Mouse (Mus musculus) heart, postnatal 0 days (tissue): ENCODE measurements around the gene Grin2a. TPM values are rescaled to one million over a fixed set of nuclear protein-coding genes. Genes with fewer than 3 reads are reported as not detected.

Experiments
- ATAC-seq: fragments of 200-750 bp; cut with Nextera tagmentation; 2 replicates; pipeline ENCODE4 v1.8.0; 2017; ENCODE audit warnings: low read depth, moderate number of reproducible peaks, moderate library complexity; ENCODE audit not compliant: insufficient read depth
- DNase-seq: peaks from one replicate; pipeline ENCODE4 v3.0.0-alpha.2; 2016; ENCODE audit warnings: low spot score
- H3K27ac ChIP-seq: fragments of 300-500 bp; sonication (generic); 2 replicates; pipeline ENCODE4 v1.5.1; 2014; ENCODE audit warnings: low read depth, mild to moderate bottlenecking
- H3K27me3 ChIP-seq: fragments of 300-500 bp; sonication (generic); 2 replicates; pipeline ENCODE4 v1.6.1; 2014; ENCODE audit warnings: low read length, mixed read lengths; ENCODE audit not compliant: control insufficient read depth, insufficient read depth
- H3K36me3 ChIP-seq: fragments of 300-500 bp; sonication (generic); replicated peaks from 2 replicates; pipeline ENCODE4 v1.6.1; 2014; ENCODE audit warnings: low read length, mixed read lengths; ENCODE audit not compliant: control insufficient read depth, insufficient read depth
- H3K4me1 ChIP-seq: fragments of 300-500 bp; sonication (generic); 2 replicates; pipeline ENCODE4 v1.6.1; 2014; ENCODE audit warnings: antibody characterized with exemption; ENCODE audit not compliant: control insufficient read depth, insufficient read depth
- H3K4me2 ChIP-seq: fragments of 300-500 bp; sonication (generic); 2 replicates; pipeline ENCODE4 v1.6.1; 2014; ENCODE audit warnings: low read depth, mild to moderate bottlenecking, low read length, moderate library complexity
- H3K4me3 ChIP-seq: fragments of 300-500 bp; sonication (generic); 2 replicates; pipeline ENCODE4 v1.5.1; 2014; ENCODE audit warnings: low read depth, low read length
- H3K9ac ChIP-seq: fragments of 300-500 bp; sonication (generic); replicated peaks from 2 replicates; pipeline ENCODE4 v1.6.1; 2014; ENCODE audit warnings: low read depth, low read length, mixed read lengths
- H3K9me3 ChIP-seq: fragments of 300-500 bp; sonication (generic); replicated peaks from 2 replicates; pipeline ENCODE4 v1.6.1; 2016; ENCODE audit warnings: low read length; ENCODE audit not compliant: control insufficient read depth
- CTCF ChIP-seq: IDR thresholded peaks from 2 replicates; pipeline ENCODE4 v1.5.1; 2016; ENCODE audit warnings: antibody characterized with exemption, control low read depth, low read depth
- EP300 ChIP-seq: IDR thresholded peaks from 2 replicates; pipeline ENCODE4 v1.6.1; 2016; ENCODE audit warnings: antibody characterized with exemption, low read depth
- WGBS: fragments of 180-500 bp; shearing (Covaris S2); extraction: QIAGEN DNeasy Blood & Tissue Kit; methylation state at CpG from one replicate; pipeline ENCODE4 v1.1.7; 2014; 5-methylcytosine and 5-hydroxymethylcytosine counted together
- polyA plus RNA-seq: library from polyadenylated mRNA; unstranded; fragments of >200 nt; fragmentation: Nextera tagmentation; extraction: Ambion mirVana; gene quantifications from 2 replicates; pipeline ENCODE4 v1.2.1, GENCODE M21; 2015
- total RNA-seq: library from RNA; depleted of rRNA; stranded (reverse); fragments of >200 nt; gene quantifications from 2 replicates; pipeline ENCODE4 v1.2.3, GENCODE M21; 2014; ENCODE audit warnings: low replicate concordance

The Grin2a gene
- total and polyA plus RNA-seq, 2 experiments from 2014 or later: 0.15 to 0.38 TPM

- Histone ChIP-seq H3K4me1 (no peaks in the 10 kb centered on the region), H3K4me3 (no peak overlapping the region), H3K9ac (no peak overlapping the region), H3K27me3 (no peaks in the 10 kb centered on the region), H3K27ac (no peak overlapping the region), H3K36me3 (no peaks in the 10 kb centered on the region), H3K9me3 (no peaks in the 10 kb centered on the region), H3K4me2 (no peak overlapping the region)
- no peak for ATAC-seq
- 52% methylated on average over 1 of the region's 1 CpGs for WGBS
- no peak for DNase-seq
- TF ChIP-seq EP300 (no peak), CTCF (no peak)
These were observed 209.1 kb downstream of the Grin2a start for GRCm38 (mm10) chr16:9786261-9786660.

- ATAC-seq: no peak
- Histone ChIP-seq H3K27ac (no peak overlapping the region), H3K27me3 (no peaks in the 10 kb centered on the region), H3K4me2 (no peak overlapping the region), H3K4me3 (no peak overlapping the region), H3K9me3 (no peaks in the 10 kb centered on the region), H3K4me1 (no peaks in the 10 kb centered on the region), H3K9ac (no peak overlapping the region), H3K36me3 (no peaks in the 10 kb centered on the region)
- 82% methylated on average over 4 of the region's 4 CpGs for WGBS
- DNase-seq: no peak
- TF ChIP-seq EP300 (no peak), CTCF (no peak)
These were observed 209.5 kb downstream of the Grin2a start for GRCm38 (mm10) chr16:9785821-9786220.

GRCm38 (mm10) chr16:9768981-9769380 lies 226.4 kb downstream of the Grin2a start:
- Histone ChIP-seq H3K4me3 (no peak overlapping the region), H3K4me1 (no peaks in the 10 kb centered on the region), H3K4me2 (no peak overlapping the region), H3K27ac (no peak overlapping the region), H3K27me3 (no peaks in the 10 kb centered on the region), H3K36me3 (no peaks in the 10 kb centered on the region), H3K9me3 (no peaks in the 10 kb centered on the region), H3K9ac (no peak overlapping the region)
- ATAC-seq (no peak), DNase-seq (no peak)
- TF ChIP-seq EP300 (no peak), CTCF (no peak)
- WGBS: 42% methylated on average over 1 of the region's 1 CpGs

- no peak overlapping the region for H3K4me2 ChIP-seq
- 43% methylated on average over 5 of the region's 5 CpGs for WGBS
- H3K36me3 ChIP-seq: no peaks in the 10 kb centered on the region
- H3K4me1 ChIP-seq: no peaks in the 10 kb centered on the region
- no peak overlapping the region for H3K27ac ChIP-seq
- H3K9ac ChIP-seq: no peak overlapping the region
- H3K27me3 ChIP-seq: no peaks in the 10 kb centered on the region
- TF ChIP-seq EP300 (no peak), CTCF (no peak)
- ATAC-seq: no peak
- DNase-seq: no peak
- H3K9me3 ChIP-seq: no peaks in the 10 kb centered on the region
- H3K4me3 ChIP-seq: no peak overlapping the region
These were observed 227.0 kb downstream of the Grin2a start for GRCm38 (mm10) chr16:9768356-9768755.

- TF ChIP-seq EP300: no peak
- no peak for TF ChIP-seq CTCF
- no peaks in the 10 kb centered on the region for H3K36me3 ChIP-seq
- no peak overlapping the region for H3K9ac ChIP-seq
These were observed 227.4 kb downstream of the Grin2a start for GRCm38 (mm10) chr16:9767946-9768345.

GRCm38 (mm10) chr16:9764086-9764485 lies 231.3 kb downstream of the Grin2a start:
- no peak for TF ChIP-seq EP300
- TF ChIP-seq CTCF: no peak
- DNase-seq (no peak), ATAC-seq (no peak)
- Histone ChIP-seq H3K4me2 (no peak overlapping the region), H3K36me3 (no peaks in the 10 kb centered on the region), H3K4me1 (no peaks in the 10 kb centered on the region), H3K9ac (no peak overlapping the region), H3K4me3 (no peak overlapping the region), H3K9me3 (no peaks in the 10 kb centered on the region), H3K27me3 (no peaks in the 10 kb centered on the region), H3K27ac (no peak overlapping the region)
- WGBS: 55% methylated on average over 2 of the region's 2 CpGs

More at GRCm38 (mm10) chr16:9767946-9768345, 227.4 kb downstream of the Grin2a start:
- Histone ChIP-seq H3K4me2 (no peak overlapping the region), H3K4me1 (no peaks in the 10 kb centered on the region), H3K27ac (no peak overlapping the region), H3K4me3 (no peak overlapping the region), H3K9me3 (no peaks in the 10 kb centered on the region), H3K27me3 (no peaks in the 10 kb centered on the region)
- no peak for ATAC-seq
- 89% methylated on average over 3 of the region's 3 CpGs for WGBS
- no peak for DNase-seq
